Mouse (Mus musculus) thymus, adult 2 months (tissue): ENCODE measurements around the gene Pitpnm2. TPM values are rescaled to one million over a fixed set of nuclear protein-coding genes. Genes with fewer than 3 reads are reported as not detected.
"Not testable (repeated sequence)": the region's sequence is repeated elsewhere in the genome, so short reads cannot be mapped to it uniquely, and the experiment has no call there.

Experiments
- DNase-seq: peaks from one replicate; pipeline ENCODE4 v3.0.0; 2021
- H3K27ac ChIP-seq: fragments of 200-500 bp; 2 replicates; pipeline ENCODE4 v1.5.1; 2012; ENCODE audit warnings: low read length, control low read depth; ENCODE audit not compliant: control insufficient read depth, insufficient read depth
- H3K27me3 ChIP-seq: fragments of 200-500 bp; 2 replicates; pipeline ENCODE4 v1.6.1; 2012; ENCODE audit warnings: mild to moderate bottlenecking, low read length, moderate library complexity, mixed read lengths; ENCODE audit not compliant: control insufficient read depth, insufficient read depth
- H3K36me3 ChIP-seq: fragments of 200-500 bp; 2 replicates; pipeline ENCODE4 v1.6.1; 2012; ENCODE audit warnings: mild to moderate bottlenecking, low read length, moderate library complexity; ENCODE audit not compliant: control insufficient read depth, insufficient read depth
- H3K4me1 ChIP-seq: fragments of 200-500 bp; replicated peaks from 2 replicates; pipeline ENCODE4 v1.6.1; 2012; ENCODE audit warnings: low read length; ENCODE audit not compliant: control insufficient read depth, insufficient read depth
- H3K4me3 ChIP-seq: fragments of 200-500 bp; 2 replicates; pipeline ENCODE4 v1.5.1; 2012; ENCODE audit warnings: mild to moderate bottlenecking, low read length, control low read depth, moderate library complexity; ENCODE audit not compliant: control insufficient read depth, insufficient read depth
- CTCF ChIP-seq: fragments of 200-500 bp; IDR thresholded peaks from 2 replicates; pipeline ENCODE4 v1.5.1; 2012; ENCODE audit warnings: mild to moderate bottlenecking, control low read depth, low read length, moderate library complexity, borderline replicate concordance; ENCODE audit not compliant: control insufficient read depth, poor library complexity, insufficient read depth; ENCODE audit errors: extremely low read depth
- POLR2A ChIP-seq: fragments of 200-500 bp; IDR thresholded peaks from 2 replicates; pipeline ENCODE4 v1.6.1; 2012; ENCODE audit warnings: mild to moderate bottlenecking, low read length, control low read depth, moderate library complexity; ENCODE audit not compliant: control insufficient read depth, poor library complexity, insufficient read depth; ENCODE audit errors: extremely low read depth
- WGBS: fragments of 180-500 bp; shearing (Covaris S2); methylation state at CpG from one replicate; pipeline ENCODE4 v1.1.7; 2018; 5-methylcytosine and 5-hydroxymethylcytosine counted together
- polyA plus RNA-seq: library from polyadenylated mRNA; depleted of rRNA; stranded (reverse); fragments of >200 nt; gene quantifications from 2 replicates; pipeline ENCODE4 v1.2.3, GENCODE M21; 2012; rRNA removed

Pitpnm2 gene
- polyA plus RNA-seq: 279 and 356 TPM in 2 replicates

GRCm38 (mm10) chr5:124249614-124250591 is at the start of gene Pitpnm2:
TSS of gene Pitpnm2 (minus strand) at chr5:124249760.
- DNase-seq: peak; percentile 65
- peak within 1 kb of the TSS; percentile 91 for H3K4me3 ChIP-seq
- H3K27me3 ChIP-seq: no peaks in the 10 kb centered on the region
- 5% methylated on average over 88 of the region's 90 CpGs for WGBS
- 0 out of 2 replicates have a peak, but pooled peaks have one; percentile 28 for TF ChIP-seq CTCF
- TF ChIP-seq POLR2A: no peak; the same call in 1 of the 2 replicates
- no peaks in the 10 kb centered on the region for H3K36me3 ChIP-seq
- peak within 1 kb of the TSS; percentile 74 for H3K27ac ChIP-seq
- H3K4me1 ChIP-seq: peaks cover 23% of the 10 kb centered on the region

GRCm38 (mm10) chr5:124299307-124299706 is 49.7 kb upstream of the Pitpnm2 start:
- peak; percentile 14 for DNase-seq
- H3K4me1 ChIP-seq, H3K27ac ChIP-seq, H3K27me3 ChIP-seq, H3K4me3 ChIP-seq: not testable (repeated sequence)
- H3K36me3 ChIP-seq: peaks cover 51% of the 10 kb centered on the region
- WGBS: 77% methylated on average over 3 of the region's 4 CpGs

GRCm38 (mm10) chr5:124296475-124296874 is 46.9 kb upstream of the Pitpnm2 start:
- Histone ChIP-seq H3K27me3 (no peaks in the 10 kb centered on the region), H3K27ac (no peak overlapping the region), H3K4me3 (no peak overlapping the region), H3K4me1 (no peaks in the 10 kb centered on the region), H3K36me3 (peaks cover 51% of the 10 kb centered on the region)
- 96% methylated on average over 4 of the region's 4 CpGs for WGBS
- DNase-seq: no peak
- no peak for TF ChIP-seq CTCF
- TF ChIP-seq POLR2A: no peak

- whole genome bisulfite sequencing: 98% methylated on average over 5 of the region's 5 CpGs
- Histone ChIP-seq H3K36me3 (peaks cover 68% of the 10 kb centered on the region), H3K27ac (no peak overlapping the region), H3K4me3 (no peak overlapping the region), H3K27me3 (no peaks in the 10 kb centered on the region), H3K4me1 (no peaks in the 10 kb centered on the region)
- no peak for DNase-seq
- TF ChIP-seq POLR2A (no peak), CTCF (no peak)
Observed at GRCm38 (mm10) chr5:124293967-124294366, 44.4 kb upstream of the Pitpnm2 start.

DNA sequence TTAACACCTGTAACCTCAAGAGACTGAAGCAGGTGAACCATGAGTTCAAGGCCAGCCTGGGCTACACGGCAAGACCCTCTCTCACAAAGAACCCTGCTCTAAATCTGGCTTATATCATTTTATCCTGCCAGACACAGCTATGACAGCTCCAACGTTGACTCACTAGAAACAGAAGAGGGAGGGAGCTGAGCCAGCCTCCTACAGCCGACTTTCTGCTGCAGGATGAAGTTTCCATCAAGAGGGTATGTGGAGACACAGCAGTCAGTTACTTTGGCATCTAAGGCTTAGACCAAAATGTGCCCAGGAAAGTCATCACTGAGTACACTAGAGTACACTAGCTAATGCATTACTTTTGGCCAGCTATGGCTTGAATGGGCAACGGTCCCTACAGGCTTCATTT is 40.7 kb upstream of the Pitpnm2 start:
- H3K4me1 ChIP-seq: no peaks in the 10 kb centered on the region
- 95% methylated on average over 4 of the region's 4 CpGs for WGBS
- TF ChIP-seq POLR2A: no peak
- no peak for TF ChIP-seq CTCF
- H3K27me3 ChIP-seq: no peaks in the 10 kb centered on the region
- H3K36me3 ChIP-seq: peaks cover 73% of the 10 kb centered on the region
- no peak overlapping the region for H3K27ac ChIP-seq
- DNase-seq: no peak
- H3K4me3 ChIP-seq: no peak overlapping the region

- DNase-seq: no peak
- H3K27me3 ChIP-seq: no peaks in the 10 kb centered on the region
- over 99% methylated on average over 6 of the region's 6 CpGs for WGBS
- H3K4me3 ChIP-seq: no peak overlapping the region
- no peak for TF ChIP-seq CTCF
- no peaks in the 10 kb centered on the region for H3K4me1 ChIP-seq
- H3K36me3 ChIP-seq: peaks cover 71% of the 10 kb centered on the region
- H3K27ac ChIP-seq: no peak overlapping the region
Observed at GRCm38 (mm10) chr5:124287616-124288247, 38.2 kb upstream of the Pitpnm2 start.
